Mouse (Mus musculus): ENCODE data around the gene Tnfsfm13.

GRCm38 (mm10) chr11:69666665-69667005 lies 29.3 kb downstream of the Tnfsfm13 start:
- TF ChIP-seq POLR2A (IDR thresholded peaks at IDR 0.05; ENCODE audit: low read depth, low read length) (no peak), CTCF (conservative IDR thresholded peaks at IDR 0.05; ENCODE audit: insufficient read depth, insufficient read length, low read depth, low read length) (no peak)

Measured in kidney, adult 2 months (tissue).